8 mouse cellular contexts compared by ENCODE assay signal in the genomic region with DNA sequence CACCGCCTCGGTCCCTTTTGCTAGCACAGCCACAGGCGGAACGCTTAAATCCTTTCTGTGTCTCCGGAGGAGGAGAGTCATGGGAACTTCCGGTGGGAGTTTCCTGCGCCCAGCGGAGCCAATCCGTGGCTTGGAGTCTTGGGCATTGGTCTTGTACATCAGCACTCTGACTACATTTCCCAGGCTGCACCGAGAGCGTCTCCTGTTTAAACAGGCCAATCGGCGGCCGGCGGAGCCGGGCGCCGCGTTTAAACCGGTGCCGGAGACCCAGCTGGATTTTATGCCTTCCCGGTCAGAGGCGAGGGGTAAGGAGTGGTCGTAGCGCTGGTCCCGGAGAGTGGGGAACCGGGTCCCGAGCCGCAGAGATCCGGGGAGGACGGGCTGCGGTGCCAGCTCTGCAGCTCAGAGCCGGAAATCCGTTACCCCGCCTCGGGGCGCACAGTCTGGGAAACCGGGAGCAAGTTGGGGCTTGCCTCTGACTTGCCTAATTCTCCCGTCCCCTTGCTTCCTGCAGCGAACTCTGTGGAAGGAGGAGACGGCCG. TPM values are rescaled to one million over a fixed set of nuclear protein-coding genes. Genes with fewer than 3 reads are reported as not detected.
DNase-seq lines count a peak whose midpoint lies in the region; ATAC-seq and TF ChIP-seq lines count a peak whose summit lies in the region.

Gene Gtse1 (plus strand): TSS at position 256 of the 542 bp plus-strand sequence.

- ATAC-seq in activated CD4-positive, CD25-positive, alpha-beta regulatory T cell, adult 4 months: peak; percentile 99

- peaks cover 5% of the 10 kb centered on the region for H3K27me3 ChIP-seq in megakaryocyte, embryonic 14.5 days (replicated peaks)

- H3K27ac ChIP-seq in cortical plate, adult 2 months (ENCODE audit: insufficient read depth, low read length): peak within 1 kb of the TSS; percentile 35

- no peak for TF ChIP-seq CTCF in cortical plate, adult 2 months (IDR thresholded peaks at IDR 0.05; ENCODE audit: extremely low read depth, insufficient read depth, low read length)

- H3K9me3 ChIP-seq in megakaryocyte, embryonic 14.5 days: no peaks in the 10 kb centered on the region

- peak within 1 kb of the TSS; percentile 53 for H3K4me3 ChIP-seq in cortical plate, adult 2 months (ENCODE audit: insufficient read depth, low read length)
- H3K4me3 ChIP-seq in megakaryocyte, embryonic 14.5 days (replicated peaks): peak within 1 kb of the TSS; percentile 93

- peak; percentile 99 for TF ChIP-seq POLR2A in cortical plate, adult 2 months (IDR thresholded peaks at IDR 0.05; ENCODE audit: extremely low read depth, insufficient read depth, low read length)

- DNase-seq in gastrocnemius, adult 8-10 months (ENCODE audit: low spot score in 2 of 2): peak; percentile 91 to 92
- DNase-seq in hindlimb bud, embryonic 11.5 days (ENCODE audit: extremely low spot score, low read depth, low spot score): peak; percentile 92
- peak; percentile 88 to 96 for DNase-seq in left cerebral cortex, adult 8-10 months (ENCODE audit: low spot score in 2 of 2)
- DNase-seq in right cerebral cortex, postnatal 10 days (ENCODE audit: low spot score in 2 of 2): peak; percentile 97 to 99
- DNase-seq in urinary bladder, postnatal 25 days (ENCODE audit: low spot score): peak; percentile 83

- no peaks in the 10 kb centered on the region for H3K4me1 ChIP-seq in cortical plate, adult 2 months (ENCODE audit: control insufficient read depth, insufficient read depth, low read length)
- H3K4me1 ChIP-seq in megakaryocyte, embryonic 14.5 days: peaks cover 55% of the 10 kb centered on the region

- peaks cover 40% of the 10 kb centered on the region for H3K36me3 ChIP-seq in megakaryocyte, embryonic 14.5 days (replicated peaks; ENCODE audit: low read length)

RNA-seq across cellular contexts. Expression of gene Gtse1, which starts in this region (rescaled TPM):
- 1 to 10 TPM; 5.1 to 8.2 TPM for polyA plus RNA-seq in activated CD4-positive, CD25-positive, alpha-beta regulatory T cell, adult 4 months (2017; shearing (Covaris generic))
- 0.64 and 1.0 TPM in 2 replicates for polyA plus RNA-seq in cortical plate, adult 2 months (2012; rRNA removed)
- total RNA-seq in gastrocnemius, adult 8-10 months (2022): under 1 TPM in 1 of 4 experiments, not detected in 3; 0.13 TPM
- total RNA-seq in left cerebral cortex, adult 8-10 months (2022): under 1 TPM; 0.44 to 0.95 (median 0.50) TPM
- 41.7 and 80.9 TPM in 2 replicates for polyA plus RNA-seq in megakaryocyte, embryonic 14.5 days (2012; ENCODE audit: insufficient read depth, low replicate concordance)

Comparison
In these comparisons a context has a peak if more than half of its experiments do, and no peak if none do; other contexts are left out.
1. Peak in every context shown above with its lines: DNase-seq, ATAC-seq, H3K4me3 ChIP-seq and H3K27ac ChIP-seq.
2. Peak in DNase-seq in gastrocnemius, adult 8-10 months; RNA of the gene not detected or under 1 TPM.
3. Peak in DNase-seq in left cerebral cortex, adult 8-10 months; RNA of the gene not detected or under 1 TPM.